Mouse (Mus musculus) T-cell, adult 66 days (primary cell): ENCODE data around the gene Mgarp. TPM values are rescaled to one million over a fixed set of nuclear protein-coding genes. Genes with fewer than 3 reads are reported as not detected.

Experiments
- total RNA-seq, 2 experiments: library from RNA; stranded (reverse); gene quantifications; 3 replicates in 1 of 2; 4 replicates in 1 of 2; pipeline ENCODE4 v1.2.4; 2023

Mgarp gene
- not detected for total RNA-seq

GRCm38 (mm10) chr3:51396219-51397068, at the start of gene Mgarp:
TSS of gene Mgarp (minus strand) at chr3:51396738.

GRCm38 (mm10) chr3:51415098-51416072, 18.8 kb upstream of the Mgarp start, which contains the start of gene Naa15:
TSS of gene Naa15 (plus strand) at chr3:51415148.

GRCm38 (mm10) chr3:51408561-51409183, 12.1 kb upstream of the Mgarp start, which contains the start of gene Ndufc1:
TSS of gene Ndufc1 (minus strand) at chr3:51408988.

GRCm38 (mm10) chr3:51340552-51341267, 55.8 kb downstream of the Mgarp start, which contains the start of gene Elf2:
TSS of gene Elf2 (minus strand) at chr3:51340663.

Other genes starting within 250 kb of the Mgarp start
- gene Noct, start 172.3 kb downstream of the Mgarp start, total RNA-seq: 1 to 10 TPM; 8.4 to 9.2 TPM
- 100 to 1,000 TPM; 137 to 155 TPM for gene Elf2, start 56.1 kb downstream of the Mgarp start, total RNA-seq
- 10 to 100 TPM; 48.4 to 64.2 TPM for gene Ndufc1, start 12.2 kb upstream of the Mgarp start, total RNA-seq
- gene Naa15, start 18.4 kb upstream of the Mgarp start, total RNA-seq: 100 to 1,000 TPM; 106 to 110 TPM
- gene Rab33b, start 87.2 kb upstream of the Mgarp start, total RNA-seq: 10 to 100 TPM; 35.1 to 44.9 TPM
- gene Setd7, start 164.1 kb upstream of the Mgarp start, total RNA-seq: 10 to 100 TPM; 64.8 to 67.7 TPM